Mouse (Mus musculus) Muller cell, postnatal 12 days (primary cell): ENCODE measurements around the gene Mt1.

ENCODE experiments used
- DNase-seq: peaks from one replicate; pipeline ENCODE4 v3.0.0-alpha.2; 2015; ENCODE audit errors: inconsistent ontology term

The Mt1 gene

DNA sequence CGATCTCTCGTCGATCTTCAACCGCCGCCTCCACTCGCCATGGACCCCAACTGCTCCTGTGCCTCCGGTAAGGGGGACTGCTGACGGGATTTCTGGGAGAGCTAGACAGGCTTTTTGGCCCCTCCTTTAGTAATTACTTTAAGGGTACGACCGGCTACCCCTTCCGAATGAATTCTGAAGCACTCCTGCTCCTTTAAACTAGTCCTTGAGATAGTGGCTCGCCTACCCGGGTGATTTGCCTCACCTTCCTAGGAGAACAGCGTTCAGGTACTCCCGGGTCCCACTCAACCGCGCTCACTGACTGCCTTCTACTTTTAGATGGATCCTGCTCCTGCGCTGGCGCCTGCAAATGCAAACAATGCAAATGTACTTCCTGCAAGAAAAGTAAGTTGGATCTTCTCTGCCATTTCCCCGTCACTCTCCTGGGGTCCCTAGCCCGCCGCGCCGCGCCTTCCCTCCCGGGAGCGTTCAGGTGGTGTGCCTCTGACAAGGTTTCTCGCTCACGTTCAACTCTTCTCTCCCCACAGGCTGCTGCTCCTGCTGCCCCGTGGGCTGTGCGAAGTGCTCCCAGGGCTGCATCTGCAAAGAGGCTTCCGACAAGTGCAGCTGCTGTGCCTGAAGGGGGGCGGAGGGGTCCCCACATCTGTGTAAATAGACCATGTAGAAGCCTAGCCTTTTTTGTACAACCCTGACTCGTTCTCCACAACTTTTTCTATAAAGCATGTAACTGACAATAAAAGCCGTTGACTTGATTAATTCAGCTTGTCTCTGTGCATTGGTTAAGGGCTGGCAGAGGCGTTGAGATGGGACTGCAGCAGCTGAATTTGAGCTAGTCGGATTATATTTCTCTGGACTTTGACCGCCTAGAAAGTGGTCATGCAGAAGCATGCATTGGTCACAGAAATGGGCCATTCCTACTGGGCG lies 5.8 kb upstream of the Mt1 start:
- peak; percentile 64 for DNase-seq

DNA sequence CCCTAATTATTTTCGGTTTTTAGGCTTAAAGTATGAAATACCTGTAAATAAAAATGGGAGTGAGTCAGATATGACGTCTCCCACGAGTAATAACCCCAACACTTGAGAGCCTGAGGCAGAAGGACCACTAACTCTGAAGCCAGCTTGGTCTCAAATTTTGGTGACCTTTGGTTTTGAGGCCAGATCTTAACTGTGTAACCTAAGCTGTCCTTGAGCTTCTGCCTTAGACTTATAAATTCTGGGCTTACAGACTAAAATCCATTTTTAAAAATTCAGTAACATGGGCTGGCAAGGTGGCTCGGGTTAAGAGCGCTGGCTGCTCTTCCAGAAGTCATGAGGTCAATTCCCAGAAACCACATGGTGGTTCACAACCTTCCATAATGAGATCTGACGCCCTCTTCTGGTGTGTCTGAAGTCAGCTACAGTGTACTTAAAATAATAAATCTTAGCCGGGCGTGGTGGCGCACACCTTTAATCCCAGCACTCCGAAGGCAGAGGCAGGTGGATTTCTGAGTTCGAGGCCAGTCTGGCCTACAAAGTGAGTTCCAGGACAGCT lies 5.0 kb upstream of the Mt1 start:
- DNase-seq: no peak

DNA sequence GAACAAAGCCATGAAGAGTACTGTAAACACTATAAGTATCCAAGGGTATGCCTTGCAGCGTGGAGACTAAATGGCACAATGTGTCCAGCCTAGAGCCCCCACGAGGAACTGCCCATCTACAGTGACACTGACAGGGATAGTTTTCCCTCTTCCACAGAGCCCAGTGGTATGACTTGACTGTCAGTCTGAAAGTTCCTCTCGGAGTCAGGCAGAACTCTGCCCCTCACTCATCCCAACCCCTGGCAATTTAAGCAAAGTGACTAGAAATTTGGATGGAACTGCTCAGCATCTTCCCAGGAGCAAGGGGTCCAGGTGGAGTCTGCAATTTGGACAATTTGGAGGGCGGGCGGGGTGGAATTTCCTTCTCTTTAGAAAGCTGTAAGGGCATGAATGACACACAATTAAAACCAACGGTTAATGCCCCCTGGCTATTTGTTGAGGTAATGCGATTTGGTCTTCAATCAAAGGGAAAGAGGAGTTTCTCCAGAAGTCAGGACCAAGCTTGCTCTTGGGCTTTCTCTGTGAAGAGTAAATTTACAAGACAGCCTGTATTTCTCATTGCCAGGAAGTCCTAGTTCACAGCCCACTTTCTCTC lies 4.2 kb upstream of the Mt1 start:
- DNase-seq: peak; percentile 70

DNA sequence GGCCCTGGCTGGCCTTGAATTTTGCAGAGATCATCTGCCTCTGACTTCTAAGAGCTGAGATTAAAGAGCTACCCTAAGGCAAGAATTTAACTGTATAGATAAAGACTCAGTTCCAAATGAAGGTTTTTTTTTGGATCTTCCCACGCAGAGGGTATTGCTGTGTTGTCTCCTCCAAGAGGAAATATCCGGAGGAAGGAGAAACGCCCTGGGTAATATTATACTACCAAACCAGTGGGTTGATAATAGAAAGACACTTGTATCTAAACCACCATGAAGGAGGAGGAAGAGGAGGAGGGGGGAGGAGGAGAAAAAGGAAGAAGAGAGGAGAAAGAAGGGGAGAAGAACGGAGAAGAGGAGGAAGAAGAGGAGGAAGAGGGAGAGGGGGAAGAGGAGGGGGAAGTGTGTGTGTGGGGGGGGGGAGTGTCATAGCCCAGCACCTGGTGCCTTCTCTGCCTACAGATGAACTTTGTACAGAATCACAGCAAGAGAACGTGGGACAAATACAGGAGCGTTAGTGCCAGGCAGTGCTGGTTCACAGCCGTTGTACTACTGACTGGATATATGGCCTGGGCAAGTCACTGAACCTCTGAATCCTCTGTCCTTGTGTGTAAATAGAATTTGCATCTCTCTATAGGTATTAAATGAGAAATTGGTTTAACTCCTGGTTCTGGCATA lies 1.0 kb upstream of the Mt1 start:
- DNase-seq: no peak

DNA sequence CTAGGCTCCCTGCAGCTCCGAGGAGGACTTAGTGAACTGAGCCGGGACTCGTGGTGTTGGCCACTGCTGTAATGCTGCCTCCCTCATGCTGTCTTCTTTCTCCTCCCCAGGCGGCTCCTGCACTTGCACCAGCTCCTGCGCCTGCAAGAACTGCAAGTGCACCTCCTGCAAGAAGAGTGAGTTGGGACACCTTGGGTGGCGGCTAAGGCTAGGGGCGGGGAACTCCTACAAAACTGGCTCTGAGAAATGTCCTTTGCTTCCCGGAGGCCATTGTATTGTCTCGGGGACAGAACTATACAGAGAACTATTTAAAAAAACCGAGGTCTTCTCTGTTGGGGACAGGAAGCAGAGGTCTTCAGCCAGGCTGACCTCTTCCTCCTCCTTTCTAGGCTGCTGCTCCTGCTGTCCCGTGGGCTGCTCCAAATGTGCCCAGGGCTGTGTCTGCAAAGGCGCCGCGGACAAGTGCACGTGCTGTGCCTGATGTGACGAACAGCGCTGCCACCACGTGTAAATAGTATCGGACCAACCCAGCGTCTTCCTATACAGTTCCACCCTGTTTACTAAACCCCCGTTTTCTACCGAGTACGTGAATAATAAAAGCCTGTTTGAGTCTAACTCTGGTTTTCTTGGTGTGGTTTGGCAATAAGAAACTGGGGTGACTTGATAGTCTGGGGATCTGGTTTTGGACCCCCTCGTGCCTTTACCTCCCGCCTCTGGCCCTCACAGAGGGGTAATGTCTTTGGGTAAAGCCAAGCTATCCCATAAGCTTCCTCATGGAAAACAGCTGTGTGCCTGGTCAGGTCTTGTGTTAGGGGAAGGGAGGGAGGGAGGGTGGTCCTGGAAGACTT lies 1.1 kb downstream of the Mt1 start:
- DNase-seq: no peak

DNA sequence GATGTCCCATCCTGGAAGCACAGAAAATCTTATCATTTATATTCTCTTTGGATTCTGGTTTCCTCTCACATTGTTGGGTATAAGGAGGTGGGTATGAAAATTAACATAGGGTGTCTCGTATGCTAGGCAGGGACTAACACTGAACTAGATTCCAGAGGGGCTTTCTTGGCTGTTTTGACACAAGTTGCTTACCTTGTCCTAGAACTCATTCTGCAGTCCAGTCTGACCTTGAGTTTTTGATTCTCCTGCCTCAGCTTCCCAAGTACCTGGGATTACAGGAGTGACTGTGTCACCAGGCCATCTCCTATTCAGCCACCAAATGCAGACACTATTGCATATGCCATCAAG lies 1.7 kb downstream of the Mt1 start:
- no peak for DNase-seq

DNA sequence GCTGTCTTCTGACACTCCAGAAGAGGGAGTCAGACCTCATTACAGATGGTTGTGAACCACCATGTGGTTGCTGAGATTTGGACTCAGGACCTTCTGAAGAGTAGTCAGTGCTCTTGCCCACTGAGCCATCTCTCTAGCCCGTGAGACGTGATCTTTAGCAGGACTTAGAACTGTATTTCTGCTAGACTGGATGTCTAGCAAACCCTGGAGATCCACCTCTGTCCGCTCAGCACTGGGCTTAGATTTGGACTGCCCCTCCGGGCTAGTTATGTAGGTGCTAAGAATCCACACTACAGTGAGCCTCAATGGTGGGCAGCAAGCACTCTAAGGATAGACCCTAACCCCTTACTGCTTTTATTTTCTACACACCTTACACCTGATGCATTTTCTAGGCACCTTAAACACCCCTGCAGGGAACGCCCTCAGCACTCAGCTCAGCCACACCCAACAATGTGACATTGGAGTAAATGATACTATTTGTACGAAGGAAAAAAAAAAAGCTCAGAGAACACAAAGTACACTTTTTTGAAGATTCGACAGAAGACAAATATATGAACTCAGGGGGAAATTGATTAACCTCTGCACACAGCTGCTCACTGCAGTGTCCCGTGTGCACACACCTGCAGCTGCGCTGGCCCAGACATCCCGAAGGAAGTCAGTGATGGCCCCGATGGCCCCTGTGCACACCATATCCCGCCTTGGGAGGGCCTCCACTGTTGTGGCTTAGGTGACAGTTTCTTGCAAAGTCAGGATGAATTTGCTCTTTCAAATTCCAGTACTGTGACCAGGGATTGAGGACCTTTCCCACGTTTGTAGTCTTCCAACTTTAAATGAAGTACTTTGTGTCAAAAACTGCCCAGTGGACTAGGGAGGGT lies 3.4 kb downstream of the Mt1 start:
- no peak for DNase-seq

DNA sequence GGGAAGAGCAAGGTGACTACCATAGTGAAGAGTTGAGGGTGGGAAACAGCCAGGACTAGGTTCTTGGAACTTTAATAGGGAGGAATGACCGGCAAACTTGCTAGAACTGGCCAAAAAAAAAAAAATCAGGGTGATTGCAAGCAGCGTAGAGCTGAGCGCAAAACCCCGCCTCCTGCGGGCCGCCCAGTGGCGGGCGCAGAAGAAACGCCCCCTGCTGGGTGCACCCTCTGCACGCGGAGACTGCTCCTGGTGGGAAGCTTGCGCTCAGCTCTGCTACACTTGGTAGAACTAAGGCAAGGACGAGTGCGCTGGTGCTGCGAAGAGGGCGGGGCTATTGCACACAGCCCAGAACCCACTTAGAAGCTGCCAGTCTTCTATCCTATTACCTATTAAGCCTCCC lies 4.2 kb downstream of the Mt1 start:
- peak; percentile 81 for DNase-seq

DNA sequence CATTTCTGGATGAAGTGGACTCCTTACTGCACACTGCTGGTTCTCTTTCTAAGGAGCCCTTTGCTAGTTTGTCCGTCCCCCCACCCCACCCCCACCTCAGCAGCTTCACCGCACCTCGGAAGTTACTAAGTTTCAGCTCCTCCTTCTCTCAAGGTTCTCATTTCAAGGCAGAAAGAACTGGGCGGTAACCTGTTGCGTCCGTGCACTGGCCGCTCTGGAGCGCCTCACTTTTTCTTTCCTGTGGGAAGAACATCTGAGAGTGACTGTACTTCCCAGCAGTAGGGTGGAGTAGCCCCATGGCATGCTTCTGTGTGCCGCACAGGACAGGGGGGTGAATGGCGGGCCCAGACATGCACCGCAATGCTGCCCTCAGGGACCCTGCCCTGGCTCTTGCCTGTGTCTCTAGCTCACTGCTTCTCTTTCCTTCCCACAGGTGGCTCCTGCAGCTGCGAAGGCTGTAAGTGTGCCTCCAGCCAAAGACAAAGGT lies 5.5 kb downstream of the Mt1 start:
- DNase-seq: no peak

DNA sequence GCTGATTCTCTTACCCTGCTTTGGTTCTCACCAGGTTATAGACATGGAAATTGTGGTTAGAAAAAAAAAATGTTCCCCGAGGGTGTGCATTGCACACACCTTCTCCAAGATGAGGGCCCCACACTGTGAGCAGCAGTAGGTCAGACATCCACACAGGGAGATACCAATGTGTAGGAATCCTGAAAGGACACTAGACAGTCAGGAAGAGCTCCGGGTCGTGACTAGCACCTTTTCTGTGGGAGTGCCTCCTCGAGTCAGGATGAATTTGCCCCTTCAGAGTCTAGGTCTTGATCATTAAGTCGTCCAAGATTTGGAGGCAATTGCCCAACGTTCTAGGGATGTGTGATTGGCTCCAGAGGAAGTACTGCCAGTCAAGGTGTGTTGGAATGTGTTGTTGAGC lies 6.9 kb downstream of the Mt1 start:
- no peak for DNase-seq

DNA sequence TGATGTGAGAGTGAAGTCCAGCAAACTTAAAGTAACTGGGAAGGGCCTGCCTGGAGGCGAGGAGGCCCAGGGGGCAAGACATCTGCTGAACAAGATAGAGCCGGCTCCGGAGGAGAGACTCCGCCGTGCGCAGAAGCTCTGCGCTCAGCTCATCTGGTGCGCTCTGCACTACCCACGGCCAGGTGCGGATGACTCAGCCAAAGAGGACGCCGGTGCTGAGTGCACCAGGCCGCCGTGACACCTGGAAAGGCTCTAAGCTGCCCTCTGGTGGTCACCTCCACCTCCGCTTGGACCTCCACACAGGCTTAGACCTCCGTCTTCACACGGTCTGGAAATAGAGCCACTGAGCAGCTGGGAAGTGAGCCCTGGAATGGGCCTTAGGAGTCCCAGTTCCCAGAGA lies 7.7 kb downstream of the Mt1 start:
- peak; percentile 64 for DNase-seq

DNA sequence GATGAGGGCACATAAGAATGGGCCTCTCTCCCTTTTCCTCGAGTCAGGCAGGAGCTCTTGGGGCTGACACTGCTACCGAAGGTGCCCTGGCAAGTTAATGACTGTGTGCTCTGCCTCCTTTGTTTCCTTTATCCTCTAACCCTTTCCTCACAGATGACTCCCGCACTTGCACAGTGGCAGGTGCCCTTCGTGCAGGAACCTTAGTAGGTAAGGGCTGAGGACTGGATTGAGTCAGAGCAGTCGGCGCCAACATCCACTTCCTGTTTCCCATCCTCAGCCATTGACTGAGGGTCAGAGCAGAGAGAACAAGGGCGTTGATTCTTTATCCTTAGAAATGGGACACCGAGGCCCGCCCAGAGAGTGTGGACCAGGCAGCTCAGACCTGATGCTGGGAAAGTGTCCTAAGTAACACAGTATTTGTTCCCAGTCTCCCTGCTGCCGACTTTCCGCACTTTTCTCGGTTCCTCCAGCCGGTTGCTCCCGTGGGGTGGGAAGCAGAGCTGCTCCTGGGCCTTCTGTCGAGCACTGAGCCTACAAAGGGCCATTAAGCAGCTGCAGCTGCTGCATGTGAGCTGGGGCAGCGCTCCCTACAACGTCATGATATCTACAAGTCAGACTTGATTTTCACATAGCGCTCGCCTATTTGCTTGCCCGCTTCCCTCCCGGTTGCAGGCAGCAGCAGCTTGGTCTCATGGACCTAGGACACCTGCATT lies 8.6 kb downstream of the Mt1 start:
- no peak for DNase-seq

DNA sequence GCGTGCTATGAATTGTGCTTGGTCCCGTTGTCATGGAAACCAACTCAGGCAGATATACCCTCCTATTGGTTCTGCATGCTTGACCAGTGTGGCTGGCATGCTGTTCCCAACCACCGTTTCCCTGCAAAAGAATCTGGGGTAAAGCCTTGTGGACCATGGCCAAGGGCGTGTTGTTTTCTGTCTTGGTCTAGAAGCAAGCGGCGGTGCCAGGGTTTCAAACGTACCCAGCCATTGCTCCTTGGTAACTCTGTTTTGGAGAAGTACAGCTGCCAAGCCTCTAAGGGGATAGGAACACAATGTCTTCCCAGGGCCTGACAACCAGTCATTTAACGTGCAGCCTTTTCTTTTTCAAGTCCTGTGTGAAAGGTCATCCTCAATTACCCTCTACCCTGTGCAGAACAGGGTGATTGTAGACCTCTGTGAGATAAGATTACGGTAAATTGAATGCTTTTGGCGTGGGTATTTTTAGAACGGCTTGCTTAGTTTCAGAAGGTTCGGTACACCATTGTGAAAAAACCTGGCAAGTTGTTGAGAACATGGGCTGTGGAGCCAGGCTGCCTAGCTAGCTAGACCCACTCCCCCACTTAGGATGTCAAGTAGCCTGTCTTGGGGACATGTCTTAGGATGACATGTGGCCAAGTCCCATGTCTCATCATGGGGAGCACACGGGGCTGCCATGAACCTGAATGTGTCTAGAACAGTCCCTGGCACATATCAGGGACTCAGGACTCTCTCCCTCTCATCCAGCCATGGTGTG lies 10.6 kb downstream of the Mt1 start:
- DNase-seq: no peak

DNA sequence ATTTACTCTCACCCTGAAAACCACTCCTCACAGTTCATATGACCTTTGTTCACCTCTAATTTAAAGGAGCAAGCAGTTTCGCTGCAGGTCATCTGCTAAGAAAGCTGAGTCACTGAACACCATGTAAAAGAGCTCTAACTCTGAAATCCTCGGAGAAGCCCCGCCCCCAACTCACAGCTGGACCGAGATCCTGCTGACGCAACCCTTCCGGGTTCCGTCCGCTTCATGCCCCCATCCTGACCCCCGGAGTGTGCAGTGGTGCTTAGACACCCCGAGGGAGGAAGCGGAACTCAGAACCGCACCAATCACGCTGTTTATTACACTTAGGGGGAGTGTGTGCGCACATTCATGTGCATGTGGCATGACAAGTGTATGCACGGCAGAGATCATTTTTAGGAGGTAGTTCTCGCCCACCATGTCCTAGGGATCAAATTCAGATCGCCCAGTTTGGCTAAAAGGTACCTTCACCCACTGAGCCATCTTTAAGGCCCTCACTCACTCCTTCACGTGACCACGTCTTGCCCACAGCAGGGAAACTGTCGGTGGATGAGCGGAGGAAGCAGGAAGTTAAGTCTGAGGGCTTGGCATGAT lies 12.3 kb downstream of the Mt1 start:
- no peak for DNase-seq

DNA sequence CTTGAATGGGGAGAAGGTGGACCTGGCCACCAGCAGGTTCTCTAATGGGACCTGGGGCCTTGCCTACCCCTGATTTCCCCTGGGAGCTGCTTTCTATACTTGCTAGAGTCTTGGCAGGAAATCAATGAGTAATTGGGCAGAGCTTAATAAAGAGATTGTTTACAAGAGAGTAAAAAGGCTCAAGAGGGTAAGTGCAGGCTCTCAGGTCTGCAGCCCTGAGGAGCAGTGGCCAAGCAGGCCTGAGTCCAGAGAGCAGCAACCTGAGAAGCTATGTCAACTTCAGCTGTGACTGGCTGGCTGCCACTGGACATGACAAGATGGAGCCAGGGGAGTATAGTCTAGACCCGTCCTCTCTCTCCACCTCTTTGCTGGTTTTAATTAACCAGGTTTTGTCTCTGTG lies 14.0 kb downstream of the Mt1 start:
- DNase-seq: no peak

DNA sequence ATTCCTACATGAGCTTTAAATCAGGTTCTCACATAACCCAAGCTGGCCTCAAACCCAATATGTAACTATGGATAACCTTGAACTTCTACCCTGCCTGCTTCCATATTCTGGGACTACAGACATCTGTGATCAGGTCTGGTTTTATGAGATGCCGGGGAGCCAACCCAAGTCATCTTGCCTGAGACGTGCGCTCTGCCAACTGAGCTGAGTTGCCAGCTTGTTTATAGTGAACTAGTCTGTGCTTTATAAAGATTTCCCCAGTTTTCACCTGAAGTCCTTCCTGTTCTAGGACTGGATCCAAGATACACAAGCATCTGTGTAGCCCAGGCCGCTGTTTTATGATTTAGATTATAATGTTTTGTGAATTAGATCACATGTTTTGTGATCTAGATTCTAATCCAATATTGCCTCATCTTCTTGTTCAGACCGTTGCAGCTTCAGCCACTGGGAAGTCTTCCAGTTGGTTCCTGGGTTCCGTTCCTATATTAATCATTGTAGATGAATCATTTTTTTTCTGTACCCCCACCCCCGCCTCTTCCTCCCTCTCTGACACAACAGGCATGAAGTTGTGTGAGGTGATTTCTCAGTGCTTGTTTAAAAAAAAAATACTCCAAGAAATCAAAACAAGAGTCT lies 15.8 kb downstream of the Mt1 start:
- no peak for DNase-seq

DNA sequence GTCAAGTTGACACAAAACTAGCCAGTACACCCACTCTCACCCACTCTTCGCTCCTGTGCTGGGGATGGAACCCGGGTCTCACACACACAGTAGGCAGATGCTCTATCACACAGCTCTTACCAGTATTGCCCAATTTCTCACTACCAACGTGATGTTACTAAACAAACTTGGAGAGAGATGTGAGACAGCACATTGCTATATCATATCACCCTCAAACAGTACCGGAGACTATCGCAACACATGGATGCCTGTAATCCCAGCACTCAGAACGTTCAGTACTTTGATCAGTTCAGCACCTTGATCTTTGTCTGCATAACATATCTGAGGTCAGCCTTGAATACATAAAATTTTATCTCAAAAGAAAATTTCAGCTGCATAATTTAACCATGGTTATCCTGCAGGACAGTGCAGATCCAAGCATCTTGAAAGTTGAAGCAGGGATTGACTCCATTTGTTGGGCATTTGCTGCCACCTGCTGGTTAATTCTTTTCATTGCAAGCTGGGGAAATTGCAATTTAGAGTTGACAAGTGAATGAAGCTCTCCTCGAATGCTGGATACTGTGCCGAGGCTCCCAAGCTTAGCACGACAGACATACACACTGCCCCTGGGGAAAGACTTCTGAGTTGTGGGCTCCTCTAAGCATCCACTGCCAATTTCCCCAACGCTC lies 20.5 kb downstream of the Mt1 start:
- no peak for DNase-seq

DNA sequence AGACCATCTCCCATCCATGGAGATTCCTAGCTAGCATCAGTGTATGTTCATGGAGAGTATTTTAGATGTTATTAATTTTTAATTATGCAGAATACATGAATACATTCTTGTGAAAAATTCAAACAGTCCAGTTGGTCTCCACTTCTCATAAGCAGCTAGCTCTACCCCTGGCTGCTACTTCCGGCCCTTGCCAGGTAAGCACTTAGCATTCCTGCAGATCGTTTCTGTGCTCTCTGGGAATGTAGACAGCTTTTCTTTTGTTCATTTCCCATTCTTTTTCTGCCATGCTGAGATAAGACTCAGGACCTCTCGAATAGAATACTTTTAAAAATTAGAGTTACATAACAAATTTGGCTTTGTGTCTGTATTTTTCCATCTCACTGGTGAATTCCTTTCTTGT lies 25.2 kb downstream of the Mt1 start:
- DNase-seq: no peak
